Mouse (Mus musculus) monocyte, adult 5-6 weeks (primary cell): ENCODE results near the gene Olfr1231. TPM values are rescaled to one million over a fixed set of nuclear protein-coding genes. Genes with fewer than 3 reads are reported as not detected.

Experiments
- ATAC-seq: fragments of 153-309, 156-312 bp; replicated peaks from 2 replicates; pipeline ENCODE4 v1.8.0; 2017; ENCODE audit warnings: mild to moderate bottlenecking; ENCODE audit not compliant: low TSS enrichment, insufficient number of reproducible peaks, severe bottlenecking, poor library complexity, low FRiP score
- total RNA-seq: library from RNA; stranded (forward); fragments of 200-1000, 200-491, 200-594 nt; gene quantifications from 3 replicates; pipeline ENCODE4 v1.2.3, GENCODE M21; 2017

Olfr1231 gene
- 1.3 TPM in 1 of 3 replicates, not detected in the others for total RNA-seq

- ATAC-seq = no peak
Measured at GRCm38 (mm10) chr2:89306974-89307373, at the start of gene Olfr1231. Gene Olfr1231 (minus strand): TSS chr2:89307074.

GRCm38 (mm10) chr2:89342298-89342697 lies 35.4 kb upstream of the Olfr1231 start, which contains the start of gene Olfr1233:
Gene Olfr1233 (minus strand): TSS chr2:89342398.
- no peak for ATAC-seq

GRCm38 (mm10) chr2:89329575-89329974 lies 22.7 kb upstream of the Olfr1231 start, which contains the start of gene Olfr1232:
Gene Olfr1232 (minus strand): TSS chr2:89329675.
- ATAC-seq = no peak

- no peak for ATAC-seq
Measured at GRCm38 (mm10) chr2:89297168-89297567, 9.7 kb downstream of the Olfr1231 start, which contains the start of gene Olfr1230. Gene Olfr1230 (minus strand): TSS chr2:89297268.

GRCm38 (mm10) chr2:89287914-89288313 lies 19.0 kb downstream of the Olfr1231 start, which contains the start of gene Olfr1229:
Gene Olfr1229 (minus strand): TSS chr2:89288014.
- no peak for ATAC-seq

GRCm38 (mm10) chr2:89253962-89254361 lies 52.9 kb downstream of the Olfr1231 start, which contains the start of gene Olfr1228:
Gene Olfr1228 (minus strand): TSS chr2:89254062.
- no peak for ATAC-seq

Other genes starting within 250 kb of the Olfr1231 start
- not detected in 3 replicates for gene Olfr1218, start 245.9 kb downstream of the Olfr1231 start, total RNA-seq
- not detected in 3 replicates for gene Olfr1219, start 223.6 kb downstream of the Olfr1231 start, total RNA-seq
- gene Olfr1220, start 200.2 kb downstream of the Olfr1231 start, total RNA-seq = not detected in 3 replicates
- not detected in 3 replicates for gene Olfr1221, start 189.8 kb downstream of the Olfr1231 start, total RNA-seq
- gene Olfr1222, start 174.0 kb downstream of the Olfr1231 start, total RNA-seq = 0.96 TPM in 1 of 3 replicates, not detected in the others
- not detected in 3 replicates for gene Olfr1223, start 155.5 kb downstream of the Olfr1231 start, total RNA-seq
- not detected in 3 replicates for gene Olfr1224-ps1, start 143.0 kb downstream of the Olfr1231 start, total RNA-seq
- not detected in 3 replicates for gene Olfr1225, start 132.4 kb downstream of the Olfr1231 start, total RNA-seq
- not detected in 3 replicates for gene Olfr1226, start 107.0 kb downstream of the Olfr1231 start, total RNA-seq
- gene Olfr1228, start 53.0 kb downstream of the Olfr1231 start, total RNA-seq = 1.0 TPM in 1 of 3 replicates, not detected in the others
- gene Olfr1229, start 19.1 kb downstream of the Olfr1231 start, total RNA-seq = not detected in 3 replicates
- not detected in 3 replicates for gene Olfr1230, start 9.8 kb downstream of the Olfr1231 start, total RNA-seq
- not detected in 3 replicates for gene Olfr1232, start 22.6 kb upstream of the Olfr1231 start, total RNA-seq
- gene Olfr1233, start 35.3 kb upstream of the Olfr1231 start, total RNA-seq = not detected in 3 replicates
- not detected in 3 replicates for gene Olfr1234, start 57.8 kb upstream of the Olfr1231 start, total RNA-seq
- gene Olfr1238, start 102.6 kb upstream of the Olfr1231 start, total RNA-seq = not detected in 3 replicates
- gene Olfr1239, start 113.3 kb upstream of the Olfr1231 start, total RNA-seq = not detected in 3 replicates
- gene Olfr1240, start 135.9 kb upstream of the Olfr1231 start, total RNA-seq = not detected in 3 replicates
- gene Olfr1241, start 180.1 kb upstream of the Olfr1231 start, total RNA-seq = not detected in 3 replicates
- gene Olfr1242, start 191.3 kb upstream of the Olfr1231 start, total RNA-seq = not detected in 3 replicates
- not detected in 3 replicates for gene Olfr1243, start 224.4 kb upstream of the Olfr1231 start, total RNA-seq